Mouse (Mus musculus): ENCODE data around the gene Rps6ka2.

DNA sequence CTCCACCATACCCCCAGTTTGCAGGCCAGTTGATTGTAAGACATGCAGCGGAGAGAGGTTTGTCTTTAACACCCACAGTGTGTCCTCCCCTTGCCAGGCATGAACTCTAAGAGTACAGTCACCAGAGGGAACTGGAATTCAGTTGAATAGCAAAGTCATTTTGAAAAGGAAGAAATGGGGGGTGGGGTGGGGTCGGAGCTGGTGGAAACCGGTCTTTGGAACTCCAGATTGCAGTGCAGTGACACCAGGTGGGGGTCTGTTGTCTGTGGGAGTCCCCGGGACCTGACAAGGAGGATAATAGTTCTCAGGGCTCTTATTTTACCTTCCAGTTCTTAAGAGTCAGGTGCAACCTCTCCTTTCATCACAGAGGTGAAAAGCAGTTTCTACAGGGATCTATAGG lies 70.6 kb downstream of the Rps6ka2 start:
- TF ChIP-seq CTCF (IDR thresholded peaks at IDR 0.05; ENCODE audit: extremely low read depth, insufficient read depth, insufficient read length, insufficient replicate concordance) (no peak), POLR2A (IDR thresholded peaks at IDR 0.05; ENCODE audit: low read depth, low read length) (no peak)

All from spleen, adult 2 months (tissue).